Mouse (Mus musculus): Measurements from ENCODE around the gene Olfr576. TPM values are rescaled to one million over a fixed set of nuclear protein-coding genes. Genes with fewer than 3 reads are reported as not detected.

Olfr576 gene
- not detected in 2 replicates for polyA plus RNA-seq (2015; fragmentation: Nextera tagmentation; extraction: Ambion mirVana)

- Histone ChIP-seq H3K4me1 (no peaks in the 10 kb centered on the region), H3K27me3 (no peaks in the 10 kb centered on the region)
- WGBS: 73% methylated on average over 2 of the region's 2 CpGs
Measured at GRCm38 (mm10) chr7:102962360-102962759, at the start of gene Olfr576. Gene Olfr576, plus strand, starts transcription at chr7:102962660.

GRCm38 (mm10) chr7:102915261-102915660, 47.2 kb upstream of the Olfr576 start:
- 64% methylated on average over 1 of the region's 1 CpGs for WGBS
- Histone ChIP-seq H3K4me2 (no peak overlapping the region), H3K27me3 (no peaks in the 10 kb centered on the region), H3K4me3 (no peak overlapping the region), H3K9me3 (replicated peaks) (no peaks in the 10 kb centered on the region), H3K27ac (no peak overlapping the region), H3K36me3 (ENCODE audit: poor library complexity, severe bottlenecking) (no peaks in the 10 kb centered on the region), H3K4me1 (no peaks in the 10 kb centered on the region), H3K9ac (no peak overlapping the region)
- ATAC-seq: no peak

More at GRCm38 (mm10) chr7:102962360-102962759, at the start of gene Olfr576:
- Histone ChIP-seq H3K4me3 (no peak within 1 kb of the TSS), H3K27ac (no peak within 1 kb of the TSS), H3K4me2 (no peak within 1 kb of the TSS), H3K36me3 (ENCODE audit: poor library complexity, severe bottlenecking) (no peaks in the 10 kb centered on the region), H3K9me3 (replicated peaks) (no peaks in the 10 kb centered on the region), H3K9ac (no peak within 1 kb of the TSS)
- no peak for ATAC-seq

- Histone ChIP-seq H3K4me3 (no peak overlapping the region), H3K27ac (no peak overlapping the region), H3K4me1 (no peaks in the 10 kb centered on the region), H3K9ac (no peak overlapping the region), H3K27me3 (no peaks in the 10 kb centered on the region), H3K4me2 (no peak overlapping the region), H3K9me3 (replicated peaks) (no peaks in the 10 kb centered on the region), H3K36me3 (ENCODE audit: poor library complexity, severe bottlenecking) (no peaks in the 10 kb centered on the region)
- 77% methylated on average over 5 of the region's 5 CpGs for WGBS
- ATAC-seq: no peak
Measured at GRCm38 (mm10) chr7:102916405-102916804, 46.1 kb upstream of the Olfr576 start.

GRCm38 (mm10) chr7:102917032-102917875, 45.2 kb upstream of the Olfr576 start, which contains the start of gene Olfr571:
Gene Olfr571, minus strand, starts transcription at chr7:102917536.
- Histone ChIP-seq H3K27me3 (no peaks in the 10 kb centered on the region), H3K36me3 (ENCODE audit: poor library complexity, severe bottlenecking) (no peaks in the 10 kb centered on the region), H3K4me1 (no peaks in the 10 kb centered on the region), H3K4me3 (no peak within 1 kb of the TSS), H3K9me3 (replicated peaks) (no peaks in the 10 kb centered on the region), H3K27ac (no peak within 1 kb of the TSS), H3K4me2 (no peak within 1 kb of the TSS), H3K9ac (no peak within 1 kb of the TSS)
- ATAC-seq: no peak
- 55% methylated on average over 4 of the region's 4 CpGs for WGBS

- Histone ChIP-seq H3K4me1 (no peaks in the 10 kb centered on the region), H3K27me3 (no peaks in the 10 kb centered on the region), H3K36me3 (ENCODE audit: poor library complexity, severe bottlenecking) (no peaks in the 10 kb centered on the region), H3K27ac (no peak overlapping the region), H3K4me3 (no peak overlapping the region), H3K9me3 (replicated peaks) (no peaks in the 10 kb centered on the region), H3K9ac (no peak overlapping the region), H3K4me2 (no peak overlapping the region)
- ATAC-seq: peak; percentile 81
- 18% methylated on average over 1 of the region's 1 CpGs for WGBS
Measured at GRCm38 (mm10) chr7:102919632-102920031, 42.8 kb upstream of the Olfr576 start.

- Histone ChIP-seq H3K4me3 (no peak within 1 kb of the TSS), H3K36me3 (ENCODE audit: poor library complexity, severe bottlenecking) (no peaks in the 10 kb centered on the region), H3K9me3 (replicated peaks) (no peaks in the 10 kb centered on the region), H3K27me3 (no peaks in the 10 kb centered on the region), H3K9ac (no peak within 1 kb of the TSS), H3K27ac (no peak within 1 kb of the TSS), H3K4me2 (no peak within 1 kb of the TSS), H3K4me1 (no peaks in the 10 kb centered on the region)
- no peak for ATAC-seq
- 72% methylated on average over 1 of the region's 1 CpGs for WGBS
Measured at GRCm38 (mm10) chr7:102924109-102924508, 38.4 kb upstream of the Olfr576 start, which contains the start of gene Olfr572. Gene Olfr572, plus strand, starts transcription at chr7:102924409.

GRCm38 (mm10) chr7:102927105-102927504, 35.4 kb upstream of the Olfr576 start:
- 77% methylated on average over 3 of the region's 3 CpGs for WGBS
- no peak overlapping the region for H3K4me3 ChIP-seq
- no peak for ATAC-seq
- no peak overlapping the region for H3K4me2 ChIP-seq
- no peaks in the 10 kb centered on the region for H3K36me3 ChIP-seq (ENCODE audit: poor library complexity, severe bottlenecking)
- no peak overlapping the region for H3K9ac ChIP-seq
- H3K27ac ChIP-seq: no peak overlapping the region
- no peaks in the 10 kb centered on the region for H3K9me3 ChIP-seq (replicated peaks)
- no peaks in the 10 kb centered on the region for H3K4me1 ChIP-seq
- no peaks in the 10 kb centered on the region for H3K27me3 ChIP-seq

- no peak within 1 kb of the TSS for H3K9ac ChIP-seq
- ATAC-seq: no peak
- WGBS: 95% methylated on average over 2 of the region's 2 CpGs
- no peak within 1 kb of the TSS for H3K4me2 ChIP-seq
- no peak within 1 kb of the TSS for H3K27ac ChIP-seq
- no peaks in the 10 kb centered on the region for H3K27me3 ChIP-seq
- no peaks in the 10 kb centered on the region for H3K36me3 ChIP-seq (ENCODE audit: poor library complexity, severe bottlenecking)
- no peaks in the 10 kb centered on the region for H3K4me1 ChIP-seq
- no peak within 1 kb of the TSS for H3K4me3 ChIP-seq
- H3K9me3 ChIP-seq (replicated peaks): no peaks in the 10 kb centered on the region
Measured at GRCm38 (mm10) chr7:102942475-102942874, 20.0 kb upstream of the Olfr576 start, which contains the start of gene Olfr573-ps1. Gene Olfr573-ps1, minus strand, starts transcription at chr7:102942575.

GRCm38 (mm10) chr7:102943417-102943816, 19.0 kb upstream of the Olfr576 start:
- H3K9me3 ChIP-seq (replicated peaks): no peaks in the 10 kb centered on the region
- no peaks in the 10 kb centered on the region for H3K36me3 ChIP-seq (ENCODE audit: poor library complexity, severe bottlenecking)
- H3K4me3 ChIP-seq: no peak overlapping the region
- H3K27ac ChIP-seq: no peak overlapping the region
- H3K4me1 ChIP-seq: no peaks in the 10 kb centered on the region
- no peak for ATAC-seq
- H3K27me3 ChIP-seq: no peaks in the 10 kb centered on the region
- no peak overlapping the region for H3K9ac ChIP-seq
- no peak overlapping the region for H3K4me2 ChIP-seq
- WGBS: 88% methylated on average over 1 of the region's 1 CpGs

- Histone ChIP-seq H3K4me1 (no peaks in the 10 kb centered on the region), H3K4me3 (no peak within 1 kb of the TSS), H3K9me3 (replicated peaks) (no peaks in the 10 kb centered on the region), H3K9ac (no peak within 1 kb of the TSS), H3K36me3 (ENCODE audit: poor library complexity, severe bottlenecking) (no peaks in the 10 kb centered on the region), H3K27me3 (no peaks in the 10 kb centered on the region), H3K27ac (no peak within 1 kb of the TSS), H3K4me2 (no peak within 1 kb of the TSS)
- WGBS: 97% methylated on average over 1 of the region's 1 CpGs
- ATAC-seq: no peak
Measured at GRCm38 (mm10) chr7:102948167-102948566, 14.3 kb upstream of the Olfr576 start, which contains the start of gene Olfr574. Gene Olfr574, plus strand, starts transcription at chr7:102948467.

- no peaks in the 10 kb centered on the region for H3K9me3 ChIP-seq (replicated peaks)
- H3K4me1 ChIP-seq: no peaks in the 10 kb centered on the region
- H3K4me2 ChIP-seq: no peak overlapping the region
- no peaks in the 10 kb centered on the region for H3K36me3 ChIP-seq (ENCODE audit: poor library complexity, severe bottlenecking)
- ATAC-seq: no peak
- no peak overlapping the region for H3K4me3 ChIP-seq
- H3K9ac ChIP-seq: no peak overlapping the region
- H3K27me3 ChIP-seq: no peaks in the 10 kb centered on the region
- WGBS: 74% methylated on average over 1 of the region's 1 CpGs
- no peak overlapping the region for H3K27ac ChIP-seq
Measured at GRCm38 (mm10) chr7:102950732-102951131, 11.7 kb upstream of the Olfr576 start.

GRCm38 (mm10) chr7:102958137-102958536, 4.3 kb upstream of the Olfr576 start:
- Histone ChIP-seq H3K9me3 (replicated peaks) (no peaks in the 10 kb centered on the region), H3K27me3 (no peaks in the 10 kb centered on the region), H3K9ac (no peak overlapping the region), H3K4me2 (no peak overlapping the region), H3K36me3 (ENCODE audit: poor library complexity, severe bottlenecking) (no peaks in the 10 kb centered on the region), H3K27ac (no peak overlapping the region), H3K4me3 (no peak overlapping the region), H3K4me1 (no peaks in the 10 kb centered on the region)
- 80% methylated on average over 3 of the region's 3 CpGs for WGBS
- ATAC-seq: no peak
